Mouse (Mus musculus) kidney, adult 18-20 months (tissue): ENCODE measurements around the gene Stkld1.
"Not testable (repeated sequence)": the region's sequence is repeated elsewhere in the genome, so short reads cannot be mapped to it uniquely, and the experiment has no call there.

Source experiments
- DNase-seq: peaks from one replicate; pipeline ENCODE4 v3.0.0; 2021

Gene Stkld1

GRCm38 (mm10) chr2:26933304-26934055 is at the start of gene Stkld1, which contains the start of gene Surf4:
Gene Stkld1 (plus strand): TSS chr2:26934047.
Gene Surf4 (minus strand): TSS chr2:26933928.
- DNase-seq = peak; percentile 95

GRCm38 (mm10) chr2:26885541-26885940 is 48.3 kb upstream of the Stkld1 start:
- DNase-seq = not testable (repeated sequence)

- DNase-seq = not testable (repeated sequence)
These were observed 47.7 kb upstream of the Stkld1 start for GRCm38 (mm10) chr2:26886170-26886569.

- DNase-seq = no peak
These were observed 37.9 kb upstream of the Stkld1 start for GRCm38 (mm10) chr2:26895898-26896297.

- DNase-seq = no peak
These were observed 33.1 kb upstream of the Stkld1 start for GRCm38 (mm10) chr2:26900731-26901130.

- no peak for DNase-seq
These were observed 31.9 kb upstream of the Stkld1 start for GRCm38 (mm10) chr2:26901834-26902400.

- peak; percentile 96 for DNase-seq
These were observed 31.2 kb upstream of the Stkld1 start, which contains the start of gene Surf6 for GRCm38 (mm10) chr2:26902467-26903220. Gene Surf6 (minus strand): TSS chr2:26902879.

GRCm38 (mm10) chr2:26903311-26903710 is 30.5 kb upstream of the Stkld1 start:
- no peak for DNase-seq

GRCm38 (mm10) chr2:26905936-26906335 is 27.9 kb upstream of the Stkld1 start:
- no peak for DNase-seq

- no peak for DNase-seq
These were observed 27.4 kb upstream of the Stkld1 start for GRCm38 (mm10) chr2:26906431-26906830.

GRCm38 (mm10) chr2:26907109-26907508 is 26.7 kb upstream of the Stkld1 start:
- DNase-seq = peak; percentile 59

- DNase-seq = no peak
These were observed 25.0 kb upstream of the Stkld1 start for GRCm38 (mm10) chr2:26908710-26909386.

- no peak for DNase-seq
These were observed 24.5 kb upstream of the Stkld1 start for GRCm38 (mm10) chr2:26909387-26909784.

- peak; percentile 100 for DNase-seq
These were observed 23.5 kb upstream of the Stkld1 start, which contains the start of the genes Med22 and Rpl7a for GRCm38 (mm10) chr2:26910124-26910993. Gene Med22 (minus strand): TSS chr2:26910677. Gene Rpl7a (plus strand): TSS chr2:26910764.

GRCm38 (mm10) chr2:26910994-26911765 is 22.7 kb upstream of the Stkld1 start:
- no peak for DNase-seq

GRCm38 (mm10) chr2:26912253-26912770 is 21.5 kb upstream of the Stkld1 start:
- no peak for DNase-seq

- DNase-seq = no peak
These were observed 20.3 kb upstream of the Stkld1 start for GRCm38 (mm10) chr2:26913416-26914147.

GRCm38 (mm10) chr2:26914148-26914941 is 19.5 kb upstream of the Stkld1 start:
- DNase-seq = no peak
